In genomic region chr9:101038634-101039033, GRCm38 (mm10) we compare ENCODE assay signal across 20 mouse cellular contexts. TPM values are rescaled to one million over a fixed set of nuclear protein-coding genes. Genes with fewer than 3 reads are reported as not detected.
A peak's percentile ranks its signal among the peaks of the same experiment; 100 is the strongest.
DNase-seq lines count a peak whose midpoint lies in the region; ATAC-seq and TF ChIP-seq lines count a peak whose summit lies in the region.
"Had no signal": no experiment of that assay in that cellular context is flagged by ENCODE, and none has a peak within 500 bp of the region (broad histone marks: within the 10 kb centered on the region; RNA-seq: fewer than 3 reads in every experiment).

No protein-coding gene starts in this region.

- no peak overlapping the region for H3K4me3 ChIP-seq in kidney, postnatal 0 days (replicated peaks; ENCODE audit: low read depth, low read length)
- H3K4me3 ChIP-seq in lung, postnatal 0 days (ENCODE audit: low read depth, low read length): no peak overlapping the region
- no peak overlapping the region for H3K4me3 ChIP-seq in myocyte
- no peak overlapping the region for H3K4me3 ChIP-seq in midbrain, embryonic 11.5 days (ENCODE audit: low read depth, low read length)
- H3K4me3 ChIP-seq: embryonic facial prominence, embryonic 13.5 days; forebrain, embryonic 13.5 days; forebrain, embryonic 15.5 days had no signal

- peaks cover 20% of the 10 kb centered on the region; the same call in 1 of the 2 replicates for H3K4me1 ChIP-seq in kidney, postnatal 0 days (replicated peaks; ENCODE audit: insufficient read depth, low read length)
- H3K4me1 ChIP-seq in lung, postnatal 0 days (ENCODE audit: insufficient read depth, low read depth, low read length): peaks cover 8% of the 10 kb centered on the region; the same call in 1 of the 2 replicates
- H3K4me1 ChIP-seq in midbrain, embryonic 11.5 days (ENCODE audit: control insufficient read depth, insufficient read depth, low read length): peaks cover under 1% of the 10 kb centered on the region

- no peak overlapping the region for H3K9ac ChIP-seq in kidney, postnatal 0 days (ENCODE audit: low read depth, low read length)
- no peak overlapping the region for H3K9ac ChIP-seq in lung, postnatal 0 days (replicated peaks; ENCODE audit: low read depth)
- H3K9ac ChIP-seq in midbrain, embryonic 11.5 days (ENCODE audit: low read length): no peak overlapping the region
- H3K9ac ChIP-seq: embryonic facial prominence, embryonic 13.5 days; forebrain, embryonic 13.5 days; forebrain, embryonic 15.5 days; forebrain, postnatal 0 days had no signal

- WGBS in kidney, postnatal 0 days: 42% methylated on average over 5 of the region's 5 CpGs
- 34% methylated on average over 5 of the region's 5 CpGs for WGBS in lung, postnatal 0 days
- WGBS in midbrain, embryonic 11.5 days: 91% methylated on average over 5 of the region's 5 CpGs

- no peak overlapping the region for H3K4me2 ChIP-seq in kidney, postnatal 0 days (ENCODE audit: low read length)
- no peak overlapping the region for H3K4me2 ChIP-seq in lung, postnatal 0 days (replicated peaks; ENCODE audit: low read depth, low read length)
- peak overlapping the region; percentile 38 for H3K4me2 ChIP-seq in myocyte (ENCODE audit: low read depth)
- no peak overlapping the region for H3K4me2 ChIP-seq in midbrain, embryonic 11.5 days
- H3K4me2 ChIP-seq: embryonic facial prominence, embryonic 13.5 days; forebrain, embryonic 13.5 days; forebrain, embryonic 15.5 days had no signal

- TF ChIP-seq EP300 in lung, postnatal 0 days (IDR thresholded peaks at IDR 0.05): no peak

- no peak overlapping the region for H3ac ChIP-seq in myocyte (ENCODE audit: control insufficient read depth, insufficient read length)

- H3K9me3 ChIP-seq in kidney, postnatal 0 days (replicated peaks; ENCODE audit: low read length): no peaks in the 10 kb centered on the region
- no peaks in the 10 kb centered on the region; the same call in 1 of the 2 replicates for H3K9me3 ChIP-seq in lung, postnatal 0 days (ENCODE audit: low read length)
- H3K9me3 ChIP-seq in midbrain, embryonic 11.5 days (ENCODE audit: control insufficient read depth, low read length): no peaks in the 10 kb centered on the region
- H3K9me3 ChIP-seq: embryonic facial prominence, embryonic 13.5 days; forebrain, embryonic 13.5 days; forebrain, embryonic 15.5 days had no signal

- no peak for ATAC-seq in kidney, postnatal 0 days (replicated peaks; ENCODE audit: low FRiP score, low read depth)
- no peak for ATAC-seq in lung, postnatal 0 days
- ATAC-seq in midbrain, embryonic 11.5 days (ENCODE audit: low FRiP score): no peak
- ATAC-seq: activated CD4-positive, CD25-positive, alpha-beta regulatory T cell, adult 4 months; forebrain, embryonic 13.5 days; forebrain, embryonic 15.5 days; forebrain, postnatal 0 days had no signal

- no peak for TF ChIP-seq POLR2A in myocyte (IDR thresholded peaks at IDR 0.05; ENCODE audit: insufficient read length, low read depth)

- no peak for DNase-seq in kidney, postnatal 0 days (ENCODE audit: low spot score)
- no peak for DNase-seq in kidney, postnatal 25 days
- DNase-seq in lung, postnatal 0 days (ENCODE audit: low spot score): peak; percentile 36
- no peak for DNase-seq in lung, postnatal 14 days
- DNase-seq in R1 (ENCODE audit: low read depth, low spot score): peak; percentile 27
- DNase-seq in midbrain, embryonic 11.5 days (ENCODE audit: low spot score, missing footprints): no peak
- DNase-seq: adrenal gland, adult 8-10 months; adrenal gland, postnatal 14 days; adrenal gland, postnatal 36 days; cerebellum, adult 11-12 months; cerebellum, adult 2 months; cerebellum, adult 9-10 months; cerebellum, postnatal 10 days; cerebellum, postnatal 25 days; forebrain, postnatal 0 days had no signal

- H3K36me3 ChIP-seq in kidney, postnatal 0 days (ENCODE audit: insufficient read depth, low read length): no peaks in the 10 kb centered on the region
- no peaks in the 10 kb centered on the region for H3K36me3 ChIP-seq in lung, postnatal 0 days (ENCODE audit: insufficient read depth, low read length)
- no peaks in the 10 kb centered on the region for H3K36me3 ChIP-seq in myocyte (ENCODE audit: control insufficient read depth, insufficient read depth)
- H3K36me3 ChIP-seq in midbrain, embryonic 11.5 days (ENCODE audit: control insufficient read depth, insufficient read depth, low read length): no peaks in the 10 kb centered on the region
- H3K36me3 ChIP-seq: embryonic facial prominence, embryonic 13.5 days; forebrain, embryonic 15.5 days had no signal

- H3K79me2 ChIP-seq in myocyte (ENCODE audit: control insufficient read depth, insufficient read depth): no peaks in the 10 kb centered on the region

- no peak for TF ChIP-seq CTCF in kidney, postnatal 0 days (IDR thresholded peaks at IDR 0.05; ENCODE audit: low read depth)
- TF ChIP-seq CTCF in lung, postnatal 0 days (IDR thresholded peaks at IDR 0.05): no peak

- H3K27ac ChIP-seq in kidney, postnatal 0 days: peak overlapping the region; percentile 37; the same call in 1 of the 2 replicates
- H3K27ac ChIP-seq in lung, postnatal 0 days (ENCODE audit: low read length): no peak overlapping the region
- no peak overlapping the region for H3K27ac ChIP-seq in midbrain, embryonic 11.5 days (ENCODE audit: low read depth, low read length)
- H3K27ac ChIP-seq: embryonic facial prominence, embryonic 13.5 days; forebrain, embryonic 13.5 days; forebrain, embryonic 15.5 days had no signal

- no peaks in the 10 kb centered on the region for H3K27me3 ChIP-seq in kidney, postnatal 0 days (ENCODE audit: insufficient read depth, low read length)
- no peaks in the 10 kb centered on the region for H3K27me3 ChIP-seq in lung, postnatal 0 days (replicated peaks; ENCODE audit: insufficient read depth, low read length)
- no peaks in the 10 kb centered on the region for H3K27me3 ChIP-seq in myocyte (ENCODE audit: control insufficient read depth, insufficient read depth, insufficient read length)
- no peaks in the 10 kb centered on the region for H3K27me3 ChIP-seq in midbrain, embryonic 11.5 days (ENCODE audit: control insufficient read depth, insufficient read depth, low read length)
- H3K27me3 ChIP-seq: embryonic facial prominence, embryonic 13.5 days; forebrain, embryonic 13.5 days; forebrain, embryonic 15.5 days had no signal

TF ChIP-seq in myocyte, 11 proteins besides CTCF, POLR2A, EP300 and RAD21:
- TF ChIP-seq CEBPB (IDR thresholded peaks at IDR 0.05; ENCODE audit: insufficient read depth, poor library complexity, severe bottlenecking): no peak
- no peak for TF ChIP-seq USF1 (IDR thresholded peaks at IDR 0.05; ENCODE audit: low read depth)
- TF ChIP-seq REST (IDR thresholded peaks at IDR 0.05; ENCODE audit: insufficient read depth, insufficient read length): no peak
- TF ChIP-seq POLR2AphosphoS2 (IDR thresholded peaks at IDR 0.05; ENCODE audit: insufficient read length, low read depth): no peak
- TF ChIP-seq SRF (IDR thresholded peaks at IDR 0.05; ENCODE audit: control insufficient read depth, insufficient read length, low read depth): no peak
- peak; percentile 3 to 80 (median 66) for TF ChIP-seq MYOD1 (IDR thresholded peaks at IDR 0.05; ENCODE audit: control insufficient read depth in 1 of 3, insufficient read length in 2 of 3, low read depth in 2 of 3)
- TF ChIP-seq MAX (IDR thresholded peaks at IDR 0.05; ENCODE audit: low read depth): no peak
- no peak for TF ChIP-seq E2F4 (IDR thresholded peaks at IDR 0.05; ENCODE audit: insufficient read depth)
- no peak for TF ChIP-seq TCF3 (IDR thresholded peaks at IDR 0.05; ENCODE audit: insufficient read length, low read depth)
- TF ChIP-seq TCF12 (IDR thresholded peaks at IDR 0.05; ENCODE audit: insufficient read depth, poor library complexity, severe bottlenecking): peak; percentile 71
- TF ChIP-seq MYOG (IDR thresholded peaks at IDR 0.05; ENCODE audit: control insufficient read depth in 1 of 3, insufficient read depth in 1 of 3, insufficient read length in 2 of 3, low read depth in 2 of 3): peak; percentile 18 to 89 (median 87)
TF ChIP-seq in myocyte: peak in this region for 3.

RNA-seq across cellular contexts. Expression of gene Pccb, which starts 3.9 kb away (rescaled TPM):
- 42.0 and 48.5 TPM in 2 replicates for polyA plus RNA-seq in kidney, postnatal 0 days (2015; fragmentation: Nextera tagmentation; extraction: Ambion mirVana)
- polyA plus RNA-seq in lung, postnatal 0 days (2015; fragmentation: Nextera tagmentation; extraction: Ambion mirVana): 19.7 and 19.8 TPM in 2 replicates
- 46.8 TPM for polyA plus RNA-seq in myocyte (2012; fragmentation: generic; extraction: Trizol)
- 14.3 and 15.9 TPM in 2 replicates for polyA plus RNA-seq in midbrain, embryonic 11.5 days (2014; fragmentation: Nextera tagmentation; extraction: Ambion mirVana)

RNA-seq across cellular contexts. Expression of gene Msl2, which starts 35.3 kb away (rescaled TPM):
- 5.7 and 6.5 TPM in 2 replicates for polyA plus RNA-seq in kidney, postnatal 0 days (2015; fragmentation: Nextera tagmentation; extraction: Ambion mirVana)
- polyA plus RNA-seq in lung, postnatal 0 days (2015; fragmentation: Nextera tagmentation; extraction: Ambion mirVana): 5.0 and 5.8 TPM in 2 replicates
- polyA plus RNA-seq in myocyte (2012; fragmentation: generic; extraction: Trizol): 8.6 TPM
- polyA plus RNA-seq in midbrain, embryonic 11.5 days (2014; fragmentation: Nextera tagmentation; extraction: Ambion mirVana): 5.6 and 6.0 TPM in 2 replicates

Comparison
In these comparisons a context has a peak if more than half of its experiments do, and no peak if none do; other contexts are left out.
1. DNase-seq: peak in lung, postnatal 0 days (single experiment) and R1 (single experiment); none in kidney, postnatal 0 days (single experiment), kidney, postnatal 25 days (0 of 2), lung, postnatal 14 days (single experiment) and midbrain, embryonic 11.5 days (single experiment).